Mouse (Mus musculus): ENCODE results near the gene Psmb6. TPM values are rescaled to one million over a fixed set of nuclear protein-coding genes. Genes with fewer than 3 reads are reported as not detected.

Gene Psmb6
- polyA plus RNA-seq (2012): 27.3 and 29.9 TPM in 2 replicates

DNA sequence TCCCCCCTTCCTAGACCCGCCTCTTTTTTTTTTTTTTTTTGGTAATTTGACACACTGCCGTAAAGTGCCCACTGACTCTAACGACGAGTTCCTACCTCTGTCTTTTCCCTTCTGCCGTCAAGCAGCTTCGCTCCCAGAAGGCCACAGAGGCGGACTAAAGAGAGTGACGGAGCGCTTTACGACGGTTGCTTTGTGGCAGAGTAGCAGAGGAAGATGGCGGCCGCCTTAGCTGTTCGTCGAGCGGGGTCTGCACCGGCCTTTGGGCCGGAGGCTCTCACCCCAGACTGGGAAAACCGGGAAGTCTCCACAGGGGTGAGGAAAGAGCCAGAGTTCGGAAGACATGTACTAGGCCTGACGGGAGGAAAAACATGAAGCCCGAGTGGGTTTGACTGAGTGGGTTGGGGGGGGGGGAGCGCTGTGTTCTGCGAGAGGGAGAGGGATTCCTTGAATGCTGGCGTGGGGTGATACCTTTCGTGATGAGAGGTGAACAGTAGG is at the start of gene Psmb6:
TSS of gene Psmb6 (plus strand) at position 184 of the 495 bp plus-strand sequence.
- no peak for TF ChIP-seq TAL1 (IDR thresholded peaks at IDR 0.05; ENCODE audit: low read length)
- TF ChIP-seq GATA1 (IDR thresholded peaks at IDR 0.05; ENCODE audit: low read length): no peak
- Histone ChIP-seq H3K4me1 (ENCODE audit: control insufficient read depth) (peaks cover 27% of the 10 kb centered on the region), H3K9me3 (ENCODE audit: control insufficient read depth, low read length) (no peaks in the 10 kb centered on the region), H3K4me3 (replicated peaks) (peak within 1 kb of the TSS; percentile 69), H3K27me3 (ENCODE audit: control insufficient read depth) (peaks cover 9% of the 10 kb centered on the region), H3K36me3 (ENCODE audit: control insufficient read depth) (peaks cover 35% of the 10 kb centered on the region)

DNA sequence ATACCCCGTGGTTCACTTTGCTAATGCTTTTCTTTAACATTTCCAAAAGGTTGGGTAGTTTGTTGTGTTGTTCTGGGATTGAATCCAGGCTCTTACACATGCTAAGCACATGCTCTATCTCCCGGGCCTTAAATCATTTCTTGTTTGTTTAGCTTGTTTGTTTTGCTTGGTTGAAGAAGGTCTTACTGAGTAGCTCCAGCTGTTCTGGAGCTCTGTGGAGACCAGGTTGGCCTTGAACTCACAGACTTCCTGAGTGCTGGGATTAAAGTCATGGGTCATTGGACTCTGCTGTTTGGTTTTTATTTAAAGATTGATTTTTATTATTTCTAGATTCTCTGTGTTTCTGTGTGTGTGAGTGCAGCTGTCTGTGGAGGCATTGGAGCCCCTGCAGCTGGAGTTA is 39.7 kb upstream of the Psmb6 start:
- no peaks in the 10 kb centered on the region for H3K9me3 ChIP-seq (ENCODE audit: control insufficient read depth, low read length)
- no peak for TF ChIP-seq GATA1 (IDR thresholded peaks at IDR 0.05; ENCODE audit: low read length)
- no peak for TF ChIP-seq TAL1 (IDR thresholded peaks at IDR 0.05; ENCODE audit: low read length)
- H3K4me1 ChIP-seq (ENCODE audit: control insufficient read depth): no peaks in the 10 kb centered on the region
- H3K27me3 ChIP-seq (ENCODE audit: control insufficient read depth): no peaks in the 10 kb centered on the region
- no peak overlapping the region for H3K4me3 ChIP-seq (replicated peaks)
- H3K36me3 ChIP-seq (ENCODE audit: control insufficient read depth): no peaks in the 10 kb centered on the region

DNA sequence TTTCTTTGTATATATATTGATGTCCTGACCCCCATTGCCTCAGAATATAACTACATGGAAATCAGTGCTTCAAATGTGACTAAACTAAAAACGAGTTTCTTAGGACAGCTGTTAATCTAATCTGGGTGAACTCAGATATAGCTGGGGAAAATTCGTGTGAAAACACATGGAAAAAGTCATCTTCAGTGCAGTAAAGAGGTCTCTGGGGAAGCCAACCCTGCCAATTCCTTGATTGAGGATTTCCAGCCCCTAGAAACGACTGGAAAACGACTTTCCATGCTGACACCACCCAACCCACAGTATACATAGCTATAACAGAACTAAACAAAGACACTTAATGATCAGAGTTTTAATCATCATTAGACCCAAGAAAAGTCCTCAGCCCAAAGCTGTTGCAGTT is 37.4 kb upstream of the Psmb6 start:
- H3K4me1 ChIP-seq (ENCODE audit: control insufficient read depth): no peaks in the 10 kb centered on the region
- no peaks in the 10 kb centered on the region; the same call in 1 of the 2 replicates for H3K9me3 ChIP-seq (ENCODE audit: control insufficient read depth, low read length)
- TF ChIP-seq TAL1 (IDR thresholded peaks at IDR 0.05; ENCODE audit: low read length): no peak
- TF ChIP-seq GATA1 (IDR thresholded peaks at IDR 0.05; ENCODE audit: low read length): no peak
- H3K4me3 ChIP-seq (replicated peaks): no peak overlapping the region
- H3K27me3 ChIP-seq (ENCODE audit: control insufficient read depth): no peaks in the 10 kb centered on the region
- no peaks in the 10 kb centered on the region for H3K36me3 ChIP-seq (ENCODE audit: control insufficient read depth)

DNA sequence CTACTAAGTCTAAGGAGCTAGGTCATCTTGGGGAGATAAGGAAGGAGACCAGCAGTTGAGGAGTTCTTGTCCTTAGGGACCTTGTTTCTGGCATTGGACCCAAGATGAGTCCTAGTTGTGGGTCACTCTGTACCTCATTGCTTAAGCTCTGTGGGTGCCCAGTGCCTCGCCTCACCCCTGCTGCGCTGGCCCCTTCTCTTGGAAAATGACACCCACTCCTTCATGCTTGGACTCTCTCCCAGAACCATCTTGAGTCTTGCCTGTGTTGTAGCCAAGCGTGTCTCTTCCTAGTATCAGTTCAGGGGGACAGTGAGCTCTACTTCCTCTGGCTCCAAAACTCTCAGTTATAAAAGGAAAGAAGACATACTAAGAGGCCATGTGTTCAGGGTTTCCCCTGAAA is 36.0 kb upstream of the Psmb6 start:
- Histone ChIP-seq H3K27me3 (ENCODE audit: control insufficient read depth) (no peaks in the 10 kb centered on the region), H3K4me3 (replicated peaks) (no peak overlapping the region), H3K36me3 (ENCODE audit: control insufficient read depth) (no peaks in the 10 kb centered on the region), H3K4me1 (ENCODE audit: control insufficient read depth) (no peaks in the 10 kb centered on the region), H3K9me3 (ENCODE audit: control insufficient read depth, low read length) (no peaks in the 10 kb centered on the region; the same call in 1 of the 2 replicates)
- TF ChIP-seq TAL1 (IDR thresholded peaks at IDR 0.05; ENCODE audit: low read length) (no peak), GATA1 (IDR thresholded peaks at IDR 0.05; ENCODE audit: low read length) (no peak)

DNA sequence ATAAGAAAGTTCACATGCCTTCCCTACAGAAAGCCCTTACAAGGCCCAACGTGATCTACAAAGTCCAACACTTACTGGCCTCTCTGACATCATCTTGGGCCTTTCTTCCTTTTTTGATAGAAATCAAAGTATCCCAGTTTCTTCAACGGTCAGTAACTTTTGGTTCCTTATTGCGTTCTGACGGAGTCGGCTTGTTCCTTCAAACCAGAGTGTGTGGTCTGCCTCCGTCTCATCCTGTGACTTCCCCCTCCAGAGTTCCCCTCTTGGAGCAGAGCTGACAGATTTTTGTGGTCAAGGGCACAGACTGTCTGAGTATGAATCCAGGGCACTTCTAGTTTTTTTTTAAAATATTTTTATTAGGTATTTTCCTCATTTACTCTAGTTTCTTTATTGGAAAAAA is 35.5 kb upstream of the Psmb6 start:
- Histone ChIP-seq H3K4me1 (ENCODE audit: control insufficient read depth) (no peaks in the 10 kb centered on the region), H3K27me3 (ENCODE audit: control insufficient read depth) (no peaks in the 10 kb centered on the region), H3K4me3 (replicated peaks) (no peak overlapping the region), H3K9me3 (ENCODE audit: control insufficient read depth, low read length) (no peaks in the 10 kb centered on the region; the same call in 1 of the 2 replicates), H3K36me3 (ENCODE audit: control insufficient read depth) (no peaks in the 10 kb centered on the region)
- TF ChIP-seq TAL1 (IDR thresholded peaks at IDR 0.05; ENCODE audit: low read length) (no peak), GATA1 (IDR thresholded peaks at IDR 0.05; ENCODE audit: low read length) (no peak)

DNA sequence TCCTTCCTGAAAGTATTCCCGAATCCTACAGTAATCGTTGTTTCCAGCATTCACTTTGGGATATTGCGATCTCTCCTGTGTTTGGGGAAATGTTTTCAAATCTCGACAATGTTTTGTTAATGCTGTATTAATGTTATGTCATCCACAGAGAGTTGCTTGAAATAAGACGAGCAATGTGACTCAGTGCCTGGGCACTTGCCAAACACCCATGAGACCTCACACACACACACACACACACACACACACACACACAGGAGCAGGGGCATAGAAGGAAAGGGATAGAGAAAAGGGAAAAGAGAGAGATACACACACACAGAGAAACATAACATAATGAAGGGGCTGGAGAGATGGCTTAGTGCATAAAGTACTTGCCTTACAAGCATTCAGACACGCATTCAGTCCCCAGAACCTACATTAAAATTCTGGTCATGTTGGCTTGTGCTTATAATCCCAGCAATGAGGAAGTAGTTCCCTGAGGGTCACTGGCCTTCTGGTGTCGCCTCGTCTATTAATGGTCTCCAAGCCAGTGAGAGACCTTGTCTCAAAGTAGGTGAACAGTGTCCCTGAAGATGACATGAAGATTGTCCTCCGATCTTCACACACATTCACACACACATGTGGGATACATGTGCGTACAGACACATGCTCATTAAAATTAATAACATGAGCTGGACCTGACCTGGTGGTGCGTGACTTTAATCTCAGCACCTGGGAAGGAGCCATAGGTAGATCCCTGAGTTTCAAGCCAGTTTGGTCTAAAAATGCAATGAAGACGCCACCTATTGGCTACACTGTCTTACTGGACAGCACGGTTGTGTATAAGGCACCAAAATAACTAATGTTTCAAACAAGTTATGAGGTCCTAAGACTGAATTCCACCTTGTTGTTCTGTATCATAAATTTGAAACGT is 25.3 kb upstream of the Psmb6 start:
- TF ChIP-seq GATA1 (IDR thresholded peaks at IDR 0.05; ENCODE audit: low read length) (no peak), TAL1 (IDR thresholded peaks at IDR 0.05; ENCODE audit: low read length) (no peak)
- no peak overlapping the region for H3K4me3 ChIP-seq (replicated peaks)
- peaks cover 1% of the 10 kb centered on the region for H3K4me1 ChIP-seq (ENCODE audit: control insufficient read depth)
- no peaks in the 10 kb centered on the region for H3K36me3 ChIP-seq (ENCODE audit: control insufficient read depth)
- no peaks in the 10 kb centered on the region for H3K27me3 ChIP-seq (ENCODE audit: control insufficient read depth)
- no peaks in the 10 kb centered on the region for H3K9me3 ChIP-seq (ENCODE audit: control insufficient read depth, low read length)

DNA sequence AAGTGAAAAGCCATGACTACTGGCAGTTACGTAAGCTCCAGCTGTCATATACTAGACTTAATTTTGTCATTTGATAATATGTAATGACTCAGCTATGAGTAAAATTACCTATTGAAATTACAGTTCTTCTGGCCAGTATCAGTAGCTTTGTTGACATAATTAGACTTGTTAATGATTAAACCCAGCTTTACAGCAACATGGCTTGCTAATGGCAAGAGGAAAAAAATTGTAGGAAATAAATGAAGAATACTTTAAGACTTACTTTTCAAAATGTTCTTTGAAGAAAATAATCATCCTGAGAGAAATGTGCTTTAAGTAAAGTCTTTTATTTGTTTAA is 24.7 kb upstream of the Psmb6 start:
- no peaks in the 10 kb centered on the region for H3K36me3 ChIP-seq (ENCODE audit: control insufficient read depth)
- TF ChIP-seq TAL1 (IDR thresholded peaks at IDR 0.05; ENCODE audit: low read length): no peak
- TF ChIP-seq GATA1 (IDR thresholded peaks at IDR 0.05; ENCODE audit: low read length): no peak

DNA sequence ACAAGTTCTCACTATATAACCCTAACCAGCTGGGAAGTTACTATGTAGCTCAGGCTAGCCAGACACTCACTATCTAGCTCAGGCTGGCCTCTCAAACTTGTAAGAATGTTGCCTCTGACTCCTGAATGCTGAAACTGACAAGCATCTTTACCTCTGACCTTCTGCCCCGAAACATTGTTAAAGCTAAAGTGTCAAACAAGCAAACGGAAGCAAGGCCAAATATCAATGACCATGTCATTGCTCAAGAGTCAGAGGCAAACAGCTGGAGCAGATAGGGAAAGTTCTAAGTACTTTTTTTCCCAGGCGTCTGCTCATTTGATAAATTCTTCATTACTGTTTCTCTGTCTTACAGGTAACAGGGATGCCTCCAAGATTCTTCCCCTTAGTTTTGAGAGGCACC is 23.1 kb upstream of the Psmb6 start:
- TF ChIP-seq GATA1 (IDR thresholded peaks at IDR 0.05; ENCODE audit: low read length) (no peak), TAL1 (IDR thresholded peaks at IDR 0.05; ENCODE audit: low read length) (no peak)
- H3K4me3 ChIP-seq (replicated peaks): no peak overlapping the region
- no peaks in the 10 kb centered on the region for H3K9me3 ChIP-seq (ENCODE audit: control insufficient read depth, low read length)
- H3K27me3 ChIP-seq (ENCODE audit: control insufficient read depth): no peaks in the 10 kb centered on the region
- H3K4me1 ChIP-seq (ENCODE audit: control insufficient read depth): peaks cover 12% of the 10 kb centered on the region
- no peaks in the 10 kb centered on the region for H3K36me3 ChIP-seq (ENCODE audit: control insufficient read depth)

More for the DNA sequence above, 24.7 kb upstream of the Psmb6 start:
- H3K9me3 ChIP-seq (ENCODE audit: control insufficient read depth, low read length): no peaks in the 10 kb centered on the region
- H3K4me3 ChIP-seq (replicated peaks): no peak overlapping the region
- no peaks in the 10 kb centered on the region for H3K27me3 ChIP-seq (ENCODE audit: control insufficient read depth)
- peaks cover 8% of the 10 kb centered on the region for H3K4me1 ChIP-seq (ENCODE audit: control insufficient read depth)

DNA sequence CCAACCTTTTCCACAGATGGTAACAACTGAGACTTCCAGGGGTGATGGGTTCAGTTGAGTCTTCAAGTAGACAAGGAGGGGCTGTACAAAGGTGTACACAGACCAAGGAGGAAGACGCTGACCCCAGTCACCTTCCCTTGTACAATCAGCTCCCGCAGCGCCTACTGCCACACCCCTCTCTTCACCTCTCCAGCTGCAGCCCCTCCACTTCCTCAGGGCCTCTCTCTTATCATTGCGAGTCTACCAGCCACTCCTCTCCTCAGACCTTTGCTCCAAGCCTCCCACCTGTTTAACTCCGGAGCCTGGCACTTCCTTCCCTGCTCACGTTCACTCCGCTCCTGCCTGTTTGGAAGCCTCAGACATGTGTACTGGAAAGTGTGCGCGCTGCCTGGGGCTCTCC is 20.2 kb upstream of the Psmb6 start, which contains the start of gene Tm4sf5:
TSS of gene Tm4sf5 (plus strand) at position 275 of the 400 bp plus-strand sequence.
- TF ChIP-seq GATA1 (IDR thresholded peaks at IDR 0.05; ENCODE audit: low read length): no peak
- TF ChIP-seq TAL1 (IDR thresholded peaks at IDR 0.05; ENCODE audit: low read length): no peak
- peaks cover 12% of the 10 kb centered on the region for H3K4me1 ChIP-seq (ENCODE audit: control insufficient read depth)

More for the DNA sequence above, 20.2 kb upstream of the Psmb6 start, which contains the start of gene Tm4sf5:
- H3K36me3 ChIP-seq (ENCODE audit: control insufficient read depth): no peaks in the 10 kb centered on the region
- no peaks in the 10 kb centered on the region for H3K9me3 ChIP-seq (ENCODE audit: control insufficient read depth, low read length)
- H3K27me3 ChIP-seq (ENCODE audit: control insufficient read depth): peaks cover 14% of the 10 kb centered on the region
- no peak within 1 kb of the TSS for H3K4me3 ChIP-seq (replicated peaks)
